ENCODE assay signal across 20 mouse cellular contexts in genomic region chr2:38525034-38525433, GRCm38 (mm10). TPM values are rescaled to one million over a fixed set of nuclear protein-coding genes. Genes with fewer than 3 reads are reported as not detected.
DNase-seq lines count a peak whose midpoint lies in the region; ATAC-seq and TF ChIP-seq lines count a peak whose summit lies in the region.
"Had no signal": no experiment of that assay in that cellular context is flagged by ENCODE, and none has a peak within 500 bp of the region (broad histone marks: within the 10 kb centered on the region; RNA-seq: fewer than 3 reads in every experiment).

No protein-coding gene starts in this region.

- TF ChIP-seq CTCF in intestine, postnatal 0 days (IDR thresholded peaks at IDR 0.05; ENCODE audit: low read depth): no peak
- TF ChIP-seq CTCF in small intestine, adult 2 months (IDR thresholded peaks at IDR 0.05; ENCODE audit: extremely low read depth, insufficient read length, insufficient replicate concordance, low read depth, low read length): no peak

- no peak overlapping the region for H3K4me2 ChIP-seq in intestine, postnatal 0 days (replicated peaks; ENCODE audit: low read depth)
- no peak overlapping the region for H3K4me2 ChIP-seq in intestine, embryonic 15.5 days (replicated peaks)
- H3K4me2 ChIP-seq: heart, embryonic 13.5 days; hindbrain, embryonic 15.5 days had no signal

- no peaks in the 10 kb centered on the region for H3K27me3 ChIP-seq in intestine, postnatal 0 days (replicated peaks; ENCODE audit: control insufficient read depth, insufficient read depth, low read length)
- H3K27me3 ChIP-seq in intestine, embryonic 15.5 days (replicated peaks): no peaks in the 10 kb centered on the region
- H3K27me3 ChIP-seq in small intestine, adult 2 months (ENCODE audit: control insufficient read depth, insufficient read depth, low read length): no peaks in the 10 kb centered on the region
- H3K27me3 ChIP-seq: heart, embryonic 13.5 days; hindbrain, embryonic 15.5 days had no signal

- peaks cover 4% of the 10 kb centered on the region; the same call in 1 of the 2 replicates for H3K36me3 ChIP-seq in intestine, postnatal 0 days (ENCODE audit: control insufficient read depth, insufficient read depth)
- peaks cover 3% of the 10 kb centered on the region; the same call in 1 of the 2 replicates for H3K36me3 ChIP-seq in intestine, embryonic 15.5 days
- H3K36me3 ChIP-seq in small intestine, adult 2 months (ENCODE audit: control insufficient read depth, insufficient read depth, low read length): 0 out of 2 replicates have a peak, but pooled peaks cover 1% of the 10 kb centered on the region
- H3K36me3 ChIP-seq: hindbrain, embryonic 15.5 days had no signal

- peak; percentile 48 to 83 for DNase-seq in adrenal gland, adult (ENCODE audit: inconsistent age in 2 of 2, low spot score in 1 of 2)
- no peak for DNase-seq in adrenal gland, postnatal 25 days
- peak; percentile 50 for DNase-seq in 3T3-L1 (ENCODE audit: low read depth, low spot score)
- DNase-seq in embryo, embryonic 9.5 days (ENCODE audit: extremely low spot score): no peak
- DNase-seq: cerebellum, adult 11-12 months; cerebellum, adult 9-10 months; cerebellum, postnatal 36 days; gastrocnemius, adult 2 months; gastrocnemius, postnatal 25 days; heart, adult 11 months; heart, postnatal 36 days; kidney, adult 11 months had no signal

- no peak overlapping the region for H3K4me3 ChIP-seq in intestine, postnatal 0 days (ENCODE audit: low read depth, low read length)
- no peak overlapping the region for H3K4me3 ChIP-seq in intestine, embryonic 15.5 days (replicated peaks)
- H3K4me3 ChIP-seq in small intestine, adult 2 months (ENCODE audit: low read depth, low read length): no peak overlapping the region; the same call in 1 of the 2 replicates
- H3K4me3 ChIP-seq: embryonic facial prominence, embryonic 10.5 days; forebrain, embryonic 10.5 days; gastrocnemius, adult 2 months; heart, embryonic 13.5 days; hindbrain, embryonic 15.5 days had no signal

- ATAC-seq in intestine, postnatal 0 days: no peak
- ATAC-seq in intestine, embryonic 15.5 days: no peak
- ATAC-seq: forebrain, embryonic 14.5 days had no signal

- H3K4me1 ChIP-seq in intestine, postnatal 0 days (replicated peaks; ENCODE audit: control insufficient read depth, insufficient read depth, low read length): peaks cover 6% of the 10 kb centered on the region
- peaks cover 46% of the 10 kb centered on the region for H3K4me1 ChIP-seq in intestine, embryonic 15.5 days (replicated peaks)
- H3K4me1 ChIP-seq in small intestine, adult 2 months (ENCODE audit: control insufficient read depth, insufficient read depth, insufficient read length, low read length): peaks cover 38% of the 10 kb centered on the region

- WGBS in intestine, postnatal 0 days: 71% methylated on average over 3 of the region's 3 CpGs
- 82% methylated on average over 3 of the region's 3 CpGs for WGBS in intestine, embryonic 15.5 days
- 83% methylated on average over 3 of the region's 3 CpGs for WGBS in small intestine, adult 2 months

- H3K9me3 ChIP-seq in intestine, postnatal 0 days (ENCODE audit: control insufficient read depth): no peaks in the 10 kb centered on the region
- no peaks in the 10 kb centered on the region for H3K9me3 ChIP-seq in intestine, embryonic 15.5 days
- H3K9me3 ChIP-seq: embryonic facial prominence, embryonic 10.5 days; forebrain, embryonic 10.5 days; heart, embryonic 13.5 days; hindbrain, embryonic 15.5 days had no signal

- no peak for TF ChIP-seq POLR2A in small intestine, adult 2 months (IDR thresholded peaks at IDR 0.05; ENCODE audit: low read depth, low read length)

- no peak overlapping the region for H3K9ac ChIP-seq in intestine, postnatal 0 days (ENCODE audit: low read depth, low read length)
- no peak overlapping the region for H3K9ac ChIP-seq in intestine, embryonic 15.5 days
- H3K9ac ChIP-seq: heart, embryonic 13.5 days; hindbrain, embryonic 15.5 days had no signal

- H3K27ac ChIP-seq in intestine, postnatal 0 days (ENCODE audit: low read depth, low read length): peak overlapping the region; percentile 90
- H3K27ac ChIP-seq in intestine, embryonic 15.5 days: no peak overlapping the region
- peak overlapping the region; percentile 99 for H3K27ac ChIP-seq in small intestine, adult 2 months (ENCODE audit: insufficient read depth, low read depth, low read length)
- H3K27ac ChIP-seq: embryonic facial prominence, embryonic 10.5 days; forebrain, embryonic 10.5 days; gastrocnemius, adult 2 months; heart, embryonic 13.5 days; hindbrain, embryonic 15.5 days had no signal

RNA-seq across cellular contexts. Expression of gene Nek6, which starts 13.6 kb away (rescaled TPM):
- 11.7 and 13.2 TPM in 2 replicates for total RNA-seq in adrenal gland, postnatal 25 days (2021)
- 70.9 and 84.5 TPM in 2 replicates for polyA plus RNA-seq in intestine, postnatal 0 days (2015; fragmentation: Nextera tagmentation; extraction: Ambion mirVana)
- 102 and 104 TPM in 2 replicates for polyA plus RNA-seq in intestine, embryonic 15.5 days (2015; fragmentation: Nextera tagmentation; extraction: Ambion mirVana)
- 24.6 and 173 TPM in 2 replicates for polyA plus RNA-seq in small intestine, adult 2 months (2012; rRNA removed)

Comparison
In these comparisons a context has a peak if more than half of its experiments do, and no peak if none do; other contexts are left out.
1. DNase-seq: peak in adrenal gland, adult (2 of 2) and 3T3-L1 (single experiment); none in adrenal gland, postnatal 25 days (single experiment) and embryo, embryonic 9.5 days (single experiment).